Mouse (Mus musculus) heart, embryonic 16.5 days (tissue): ENCODE data around the gene Tent5c. TPM values are rescaled to one million over a fixed set of nuclear protein-coding genes. Genes with fewer than 3 reads are reported as not detected.

Experiments
- ATAC-seq: fragments of 200-750 bp; cut with Nextera tagmentation; replicated peaks from 2 replicates; pipeline ENCODE4 v1.8.0; 2017; ENCODE audit warnings: moderate number of reproducible peaks; ENCODE audit not compliant: insufficient read depth, low FRiP score; ENCODE audit errors: extremely low read depth
- H3K27ac ChIP-seq: fragments of 300-500 bp; sonication (generic); 2 replicates; pipeline ENCODE4 v1.5.1; 2014; ENCODE audit warnings: mild to moderate bottlenecking, low read length, control low read depth, moderate library complexity
- H3K27me3 ChIP-seq: fragments of 300-500 bp; sonication (generic); 2 replicates; pipeline ENCODE4 v1.6.1; 2014; ENCODE audit warnings: low read length, mixed read lengths; ENCODE audit not compliant: control insufficient read depth, insufficient read depth
- H3K36me3 ChIP-seq: fragments of 300-500 bp; sonication (generic); 2 replicates; pipeline ENCODE4 v1.6.1; 2014; ENCODE audit not compliant: control insufficient read depth, insufficient read depth
- H3K4me1 ChIP-seq: fragments of 300-500 bp; sonication (generic); 2 replicates; pipeline ENCODE4 v1.6.1; 2014; ENCODE audit warnings: low read length, mixed read lengths; ENCODE audit not compliant: control insufficient read depth, insufficient read depth
- H3K4me2 ChIP-seq: fragments of 300-500 bp; sonication (generic); 2 replicates; pipeline ENCODE4 v1.6.1; 2014; ENCODE audit warnings: low read depth, mild to moderate bottlenecking, control low read depth, low read length
- H3K4me3 ChIP-seq: fragments of 300-500 bp; sonication (generic); 2 replicates; pipeline ENCODE4 v1.5.1; 2014; ENCODE audit warnings: mild to moderate bottlenecking, control low read depth, low read length
- H3K9ac ChIP-seq: fragments of 300-500 bp; sonication (generic); 2 replicates; pipeline ENCODE4 v1.6.1; 2014; ENCODE audit warnings: low read length, control low read depth
- H3K9me3 ChIP-seq: fragments of 300-500 bp; sonication (generic); replicated peaks from 2 replicates; pipeline ENCODE4 v1.6.1; 2016; ENCODE audit warnings: low read length; ENCODE audit not compliant: control insufficient read depth
- WGBS: fragments of 180-500 bp; shearing (Covaris S2); extraction: QIAGEN DNeasy Blood & Tissue Kit; methylation state at CpG from one replicate; pipeline ENCODE4 v1.1.7; 2014; 5-methylcytosine and 5-hydroxymethylcytosine counted together
- polyA plus RNA-seq: library from polyadenylated mRNA; unstranded; fragments of >200 nt; fragmentation: Nextera tagmentation; extraction: Ambion mirVana; gene quantifications from 2 replicates; pipeline ENCODE4 v1.2.1, GENCODE M21; 2015

Tent5c gene
- polyA plus RNA-seq, 1 experiment from 2014 or later, result 22.6 TPM

- no peak for ATAC-seq
- H3K4me3 ChIP-seq, result no peak overlapping the region
- H3K27me3 ChIP-seq, result no peaks in the 10 kb centered on the region
- H3K36me3 ChIP-seq, result no peaks in the 10 kb centered on the region
- H3K9me3 ChIP-seq, result no peaks in the 10 kb centered on the region
- H3K9ac ChIP-seq, result no peak overlapping the region
- no peak overlapping the region for H3K27ac ChIP-seq
- no peak overlapping the region for H3K4me2 ChIP-seq
- H3K4me1 ChIP-seq, result no peaks in the 10 kb centered on the region
- 81% methylated on average over 1 of the region's 1 CpGs for WGBS
Measured at GRCm38 (mm10) chr3:100521626-100522025, 32.5 kb upstream of the Tent5c start.

GRCm38 (mm10) chr3:100515754-100516141 lies 26.6 kb upstream of the Tent5c start:
- ATAC-seq, result no peak
- no peaks in the 10 kb centered on the region for H3K9me3 ChIP-seq
- H3K9ac ChIP-seq, result no peak overlapping the region
- no peaks in the 10 kb centered on the region for H3K36me3 ChIP-seq
- H3K4me3 ChIP-seq, result no peak overlapping the region
- H3K4me2 ChIP-seq, result no peak overlapping the region
- no peaks in the 10 kb centered on the region for H3K27me3 ChIP-seq
- H3K4me1 ChIP-seq, result no peaks in the 10 kb centered on the region
- H3K27ac ChIP-seq, result no peak overlapping the region
- WGBS, result 79% methylated on average over 5 of the region's 5 CpGs

GRCm38 (mm10) chr3:100515093-100515753 lies 26.1 kb upstream of the Tent5c start:
- no peak for ATAC-seq
- H3K4me3 ChIP-seq, result no peak overlapping the region
- H3K36me3 ChIP-seq, result no peaks in the 10 kb centered on the region
- H3K9me3 ChIP-seq, result no peaks in the 10 kb centered on the region
- no peaks in the 10 kb centered on the region for H3K4me1 ChIP-seq
- H3K4me2 ChIP-seq, result no peak overlapping the region
- no peak overlapping the region for H3K9ac ChIP-seq
- no peak overlapping the region for H3K27ac ChIP-seq
- WGBS, result 77% methylated on average over 8 of the region's 8 CpGs
- no peaks in the 10 kb centered on the region for H3K27me3 ChIP-seq

DNA sequence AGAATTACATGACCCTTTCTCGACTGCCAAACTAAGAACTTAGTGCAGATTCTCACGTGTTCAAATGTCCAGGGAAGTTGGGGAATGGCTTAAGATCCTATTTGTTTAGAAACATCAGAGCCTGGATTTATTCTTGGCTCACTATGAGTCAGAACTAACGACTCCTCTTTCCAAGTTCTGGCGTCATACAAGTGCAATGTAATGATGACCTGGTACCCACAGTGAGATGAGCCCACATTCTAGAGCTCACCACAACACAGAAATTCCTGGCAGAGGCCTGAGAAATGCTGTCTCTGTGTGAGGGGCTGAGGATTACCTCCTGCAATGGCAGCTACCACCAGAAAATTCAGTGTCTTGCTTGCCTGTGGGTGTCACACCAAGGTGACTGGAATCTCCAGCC lies 18.1 kb upstream of the Tent5c start:
- H3K4me3 ChIP-seq, result no peak overlapping the region
- no peak overlapping the region for H3K27ac ChIP-seq
- WGBS, result 77% methylated on average over 4 of the region's 4 CpGs
- H3K4me1 ChIP-seq, result no peaks in the 10 kb centered on the region
- H3K36me3 ChIP-seq, result no peaks in the 10 kb centered on the region
- no peak overlapping the region for H3K9ac ChIP-seq
- no peak for ATAC-seq
- no peak overlapping the region for H3K4me2 ChIP-seq
- H3K27me3 ChIP-seq, result no peaks in the 10 kb centered on the region
- H3K9me3 ChIP-seq, result no peaks in the 10 kb centered on the region

DNA sequence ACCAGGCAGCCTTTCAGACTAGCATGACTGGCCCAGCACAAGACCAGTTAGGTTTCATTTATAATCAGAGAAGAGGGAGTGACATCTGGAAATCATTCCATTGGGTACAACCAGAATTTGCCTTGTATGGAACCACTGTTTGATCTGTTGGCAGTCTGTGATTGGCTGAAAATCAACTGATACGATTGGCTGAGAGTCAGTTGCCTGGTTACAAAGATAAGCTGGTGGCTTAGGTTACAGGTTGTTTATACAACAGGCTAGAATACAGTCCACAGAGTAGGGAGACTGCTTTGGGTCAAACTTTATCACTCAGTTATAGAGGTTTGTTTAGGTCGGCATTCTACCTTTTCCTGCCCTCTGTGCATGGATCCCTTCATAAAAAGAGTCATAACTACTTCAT lies 17.6 kb upstream of the Tent5c start:
- WGBS, result 53% methylated on average over 2 of the region's 2 CpGs
- H3K9me3 ChIP-seq, result no peaks in the 10 kb centered on the region
- no peak for ATAC-seq
- H3K36me3 ChIP-seq, result no peaks in the 10 kb centered on the region
- H3K4me2 ChIP-seq, result no peak overlapping the region
- H3K9ac ChIP-seq, result no peak overlapping the region
- no peak overlapping the region for H3K27ac ChIP-seq
- no peaks in the 10 kb centered on the region for H3K27me3 ChIP-seq
- H3K4me1 ChIP-seq, result no peaks in the 10 kb centered on the region
- H3K4me3 ChIP-seq, result no peak overlapping the region

- H3K9me3 ChIP-seq, result no peaks in the 10 kb centered on the region; the same call in 1 of the 2 replicates
- H3K4me3 ChIP-seq, result no peak overlapping the region
- no peak overlapping the region for H3K9ac ChIP-seq
- no peaks in the 10 kb centered on the region for H3K36me3 ChIP-seq
- no peak overlapping the region for H3K4me2 ChIP-seq
- H3K4me1 ChIP-seq, result no peaks in the 10 kb centered on the region
- 76% methylated on average over 6 of the region's 6 CpGs for WGBS
- ATAC-seq, result no peak
- no peaks in the 10 kb centered on the region for H3K27me3 ChIP-seq
- H3K27ac ChIP-seq, result no peak overlapping the region
Measured at GRCm38 (mm10) chr3:100503882-100504281, 14.8 kb upstream of the Tent5c start.

DNA sequence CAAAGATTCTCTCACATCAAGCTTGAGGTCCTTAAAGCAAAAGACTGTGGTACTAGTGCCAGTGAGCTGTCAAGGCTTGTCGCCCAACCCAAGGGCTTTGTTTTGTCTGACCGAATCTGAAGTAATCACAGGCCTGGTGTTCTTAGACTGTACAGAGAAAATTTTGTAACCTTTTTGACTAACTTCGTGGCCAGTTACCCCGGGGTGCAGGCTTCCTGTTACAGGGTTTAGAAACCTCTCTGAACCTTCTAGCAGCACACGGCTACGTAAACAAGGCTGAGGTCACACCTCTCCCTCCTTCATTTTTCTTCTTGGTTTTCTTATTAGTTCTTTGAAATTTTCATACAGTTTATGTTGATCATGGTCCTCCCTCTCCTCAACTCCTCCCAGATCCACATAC lies 13.4 kb upstream of the Tent5c start:
- Histone ChIP-seq H3K9me3 (no peaks in the 10 kb centered on the region; the same call in 1 of the 2 replicates), H3K27ac (no peak overlapping the region), H3K4me3 (no peak overlapping the region), H3K36me3 (no peaks in the 10 kb centered on the region), H3K4me1 (no peaks in the 10 kb centered on the region), H3K9ac (no peak overlapping the region), H3K4me2 (no peak overlapping the region), H3K27me3 (no peaks in the 10 kb centered on the region)
- ATAC-seq, result no peak
- WGBS, result 80% methylated on average over 6 of the region's 6 CpGs

DNA sequence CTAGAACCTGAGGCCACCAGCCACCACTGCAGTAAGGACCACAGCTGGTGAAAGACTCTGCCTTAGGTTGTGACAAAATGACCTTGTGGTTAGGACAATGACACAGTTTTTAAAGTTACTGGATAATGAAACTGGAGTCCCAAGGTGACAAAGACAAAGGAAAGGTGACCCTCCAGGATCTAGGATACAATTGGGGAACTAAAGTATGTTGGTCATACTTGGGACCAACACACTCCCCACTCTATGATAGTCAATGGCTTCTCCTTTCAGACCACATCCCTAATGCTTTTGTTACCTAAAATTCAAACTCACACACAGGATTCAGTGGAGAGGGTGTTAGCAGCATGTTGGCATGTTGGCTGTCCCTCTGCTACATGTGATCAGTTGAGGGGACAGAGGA lies 12.8 kb upstream of the Tent5c start:
- Histone ChIP-seq H3K27me3 (no peaks in the 10 kb centered on the region), H3K9ac (no peak overlapping the region), H3K36me3 (no peaks in the 10 kb centered on the region), H3K9me3 (no peaks in the 10 kb centered on the region; the same call in 1 of the 2 replicates), H3K27ac (no peak overlapping the region), H3K4me1 (no peaks in the 10 kb centered on the region), H3K4me3 (no peak overlapping the region), H3K4me2 (no peak overlapping the region)
- ATAC-seq, result no peak

DNA sequence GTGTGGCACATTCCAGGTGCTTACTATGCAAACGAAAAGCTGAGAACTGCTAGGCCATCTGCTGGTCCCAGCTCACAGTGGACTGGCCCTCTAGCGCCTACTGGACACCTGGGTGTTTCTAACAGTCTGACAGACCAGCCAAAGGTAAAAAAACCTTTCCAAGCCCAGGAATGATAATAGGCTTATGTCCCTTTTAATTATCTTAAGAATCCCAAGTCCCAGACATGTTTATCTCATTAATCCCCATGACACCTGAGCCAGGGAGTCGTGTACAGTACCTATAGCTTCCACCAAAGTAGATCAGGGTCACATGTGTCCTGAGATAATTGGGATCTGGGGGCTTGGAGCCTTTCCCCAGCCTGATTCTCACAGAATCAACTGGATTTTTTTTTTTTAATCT lies 7.0 kb upstream of the Tent5c start:
- Histone ChIP-seq H3K36me3 (no peaks in the 10 kb centered on the region), H3K27me3 (no peaks in the 10 kb centered on the region), H3K4me3 (no peak overlapping the region), H3K4me2 (no peak overlapping the region), H3K27ac (no peak overlapping the region), H3K9ac (no peak overlapping the region), H3K4me1 (no peaks in the 10 kb centered on the region), H3K9me3 (no peaks in the 10 kb centered on the region; the same call in 1 of the 2 replicates)
- 73% methylated on average over 3 of the region's 3 CpGs for WGBS
- no peak for ATAC-seq
